Mouse (Mus musculus) testis, adult 2 months (tissue): ENCODE data around the gene Ubl3.

Experiments
- CTCF ChIP-seq: fragments of 200-500 bp; IDR thresholded peaks from 2 replicates; pipeline ENCODE4 v1.5.1; 2012; ENCODE audit warnings: low read depth, mild to moderate bottlenecking, inconsistent platforms, low read length, moderate library complexity; ENCODE audit not compliant: control insufficient read depth, insufficient read depth, insufficient replicate concordance
- POLR2A ChIP-seq: fragments of 200-500 bp; IDR thresholded peaks from 2 replicates; pipeline ENCODE4 v1.6.1; 2012; ENCODE audit warnings: low read depth, mild to moderate bottlenecking, inconsistent platforms, low read length, moderate library complexity; ENCODE audit not compliant: control insufficient read depth

GRCm38 (mm10) chr5:148512042-148512640 is 40.4 kb downstream of the Ubl3 start:
- no peak for TF ChIP-seq CTCF
- no peak for TF ChIP-seq POLR2A
